Mouse (Mus musculus) kidney, postnatal 0 days (tissue): ENCODE data around the gene Ssmem1. TPM values are rescaled to one million over a fixed set of nuclear protein-coding genes. Genes with fewer than 3 reads are reported as not detected.

Experiments
- ATAC-seq: fragments of 200-750 bp; cut with Nextera tagmentation; replicated peaks from 2 replicates; pipeline ENCODE4 v1.8.0; 2017; ENCODE audit warnings: low read depth, moderate number of reproducible peaks, moderate TSS enrichment, moderate library complexity; ENCODE audit not compliant: low FRiP score
- DNase-seq: peaks from one replicate; pipeline ENCODE4 v3.0.0-alpha.2; 2016; ENCODE audit warnings: low spot score
- H3K27ac ChIP-seq: fragments of 300-500 bp; sonication (generic); 2 replicates; pipeline ENCODE4 v1.5.1; 2014; ENCODE audit warnings: mild to moderate bottlenecking
- H3K27me3 ChIP-seq: fragments of 300-500 bp; sonication (generic); 2 replicates; pipeline ENCODE4 v1.6.1; 2014; ENCODE audit warnings: low read length, mixed read lengths; ENCODE audit not compliant: insufficient read depth
- H3K36me3 ChIP-seq: fragments of 300-500 bp; sonication (generic); 2 replicates; pipeline ENCODE4 v1.6.1; 2014; ENCODE audit warnings: low read length, mixed read lengths; ENCODE audit not compliant: insufficient read depth
- H3K4me1 ChIP-seq: fragments of 300-500 bp; sonication (generic); replicated peaks from 2 replicates; pipeline ENCODE4 v1.6.1; 2014; ENCODE audit warnings: antibody characterized with exemption, low read length, mixed read lengths; ENCODE audit not compliant: insufficient read depth
- H3K4me2 ChIP-seq: fragments of 300-500 bp; sonication (generic); 2 replicates; pipeline ENCODE4 v1.6.1; 2014; ENCODE audit warnings: mild to moderate bottlenecking, low read length, moderate library complexity, mixed read lengths
- H3K4me3 ChIP-seq: fragments of 300-500 bp; sonication (generic); replicated peaks from 2 replicates; pipeline ENCODE4 v1.5.1; 2014; ENCODE audit warnings: low read depth, low read length
- H3K9ac ChIP-seq: fragments of 300-500 bp; sonication (generic); 2 replicates; pipeline ENCODE4 v1.6.1; 2014; ENCODE audit warnings: low read depth, low read length
- H3K9me3 ChIP-seq: fragments of 300-500 bp; sonication (generic); replicated peaks from 2 replicates; pipeline ENCODE4 v1.6.1; 2016; ENCODE audit warnings: low read length, inconsistent platforms, mixed read lengths
- CTCF ChIP-seq: IDR thresholded peaks from 2 replicates; pipeline ENCODE4 v1.5.1; 2016; ENCODE audit warnings: antibody characterized with exemption, low read depth, mild to moderate bottlenecking, moderate library complexity
- WGBS: fragments of 180-500 bp; shearing (Covaris S2); extraction: QIAGEN DNeasy Blood & Tissue Kit; methylation state at CpG from one replicate; pipeline ENCODE4 v1.1.7; 2014; 5-methylcytosine and 5-hydroxymethylcytosine counted together
- polyA plus RNA-seq: library from polyadenylated mRNA; unstranded; fragments of >200 nt; fragmentation: Nextera tagmentation; extraction: Ambion mirVana; gene quantifications from 2 replicates; pipeline ENCODE4 v1.2.1, GENCODE M21; 2015

Gene Ssmem1
- polyA plus RNA-seq, 1 experiment from 2014 or later, result 0.30 TPM

DNA sequence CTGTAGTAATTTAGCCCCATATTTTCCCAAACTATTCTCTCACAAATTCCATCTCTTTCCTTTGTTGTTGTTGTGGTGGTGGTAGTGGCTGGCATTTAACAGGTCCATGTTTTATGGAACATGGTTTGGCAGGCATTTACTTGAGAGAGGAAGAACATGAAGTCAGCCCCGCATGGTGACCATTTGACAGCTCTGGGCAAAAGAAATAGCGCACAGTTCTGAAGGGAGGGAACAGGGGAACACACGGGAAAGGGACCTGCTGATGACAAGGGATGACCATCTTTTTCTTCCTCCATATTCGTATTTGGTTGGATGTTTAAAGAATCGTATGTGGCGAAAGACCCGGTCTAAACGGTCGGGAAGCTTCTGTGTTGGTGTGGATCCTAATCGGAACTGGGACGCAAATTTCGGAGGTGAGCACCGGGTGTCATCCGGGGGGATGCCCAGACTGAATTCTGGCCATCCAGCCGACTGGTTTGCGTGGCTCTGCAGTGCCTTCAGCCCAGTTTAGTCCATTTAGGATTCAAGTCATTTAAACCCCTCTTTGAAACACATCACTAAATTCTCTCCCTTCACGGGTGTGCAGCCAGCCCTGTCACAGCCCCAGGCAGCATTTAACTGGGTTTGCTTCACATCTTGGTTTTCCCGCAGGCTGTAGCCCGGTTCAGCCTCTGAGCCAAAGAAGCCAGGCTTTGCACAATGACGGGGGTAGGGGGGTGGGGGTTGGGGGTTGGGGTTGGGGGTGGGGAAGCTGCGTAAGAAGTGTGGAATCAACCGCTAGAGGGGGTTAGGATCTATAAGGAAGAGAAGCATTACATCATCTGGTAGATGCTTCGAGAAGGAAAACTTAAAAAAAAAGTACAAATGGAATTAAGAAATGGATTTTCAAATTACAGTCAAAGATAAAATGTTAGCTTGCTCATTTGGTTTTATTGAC, 42.3 kb downstream of the Ssmem1 start:
- ATAC-seq, result peak; percentile 52; the same call in 1 of the 2 replicates

DNA sequence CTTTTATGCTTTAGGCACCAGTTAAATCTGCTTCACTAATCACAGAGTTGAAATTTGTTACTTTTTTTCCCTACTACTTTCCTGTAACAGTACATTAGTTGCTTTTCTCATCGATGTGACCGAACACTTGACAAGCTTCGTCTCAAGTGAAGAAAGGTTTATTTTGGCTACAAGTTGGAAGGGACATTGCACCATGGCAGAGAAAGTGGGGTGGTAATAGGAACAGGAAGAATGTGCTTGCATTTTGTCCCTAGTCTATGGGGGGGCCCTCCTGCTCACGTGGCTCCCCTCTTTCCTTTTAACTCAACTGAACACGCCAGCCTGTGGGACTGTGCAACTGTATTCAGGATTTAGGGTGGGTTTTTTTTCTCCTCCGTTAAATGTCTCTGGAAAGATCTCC, 43.0 kb downstream of the Ssmem1 start:
- Histone ChIP-seq H3K4me2 (peak overlapping the region; percentile 43), H3K9ac (no peak overlapping the region), H3K4me3 (no peak overlapping the region)

More for the DNA sequence above, 42.3 kb downstream of the Ssmem1 start:
- TF ChIP-seq CTCF, result peak; percentile 34; the same call in 1 of the 2 replicates
- Histone ChIP-seq H3K4me3 (no peak overlapping the region), H3K4me1 (peaks cover 10% of the 10 kb centered on the region), H3K4me2 (peak overlapping the region; percentile 43), H3K36me3 (no peaks in the 10 kb centered on the region), H3K9me3 (no peaks in the 10 kb centered on the region), H3K27ac (no peak overlapping the region; the same call in 1 of the 2 replicates), H3K27me3 (no peaks in the 10 kb centered on the region), H3K9ac (no peak overlapping the region)
- WGBS, result 25% methylated on average over 23 of the region's 23 CpGs
- DNase-seq, result peak; percentile 93

GRCm38 (mm10) chr6:30553381-30554010, 43.8 kb downstream of the Ssmem1 start:
- 69% methylated on average over 7 of the region's 7 CpGs for WGBS
- DNase-seq (no peak), ATAC-seq (no peak)
- no peak overlapping the region for H3K4me3 ChIP-seq
- H3K4me2 ChIP-seq, result no peak overlapping the region
- no peaks in the 10 kb centered on the region for H3K36me3 ChIP-seq
- no peaks in the 10 kb centered on the region for H3K9me3 ChIP-seq
- H3K4me1 ChIP-seq, result peaks cover 10% of the 10 kb centered on the region
- H3K27ac ChIP-seq, result no peak overlapping the region
- no peak overlapping the region for H3K9ac ChIP-seq
- H3K27me3 ChIP-seq, result no peaks in the 10 kb centered on the region
- no peak for TF ChIP-seq CTCF

More for the DNA sequence above, 43.0 kb downstream of the Ssmem1 start:
- ATAC-seq (no peak), DNase-seq (no peak)
- peaks cover 10% of the 10 kb centered on the region for H3K4me1 ChIP-seq
- H3K27me3 ChIP-seq, result no peaks in the 10 kb centered on the region
- no peaks in the 10 kb centered on the region for H3K9me3 ChIP-seq
- no peak for TF ChIP-seq CTCF
- no peak overlapping the region for H3K27ac ChIP-seq
- H3K36me3 ChIP-seq, result no peaks in the 10 kb centered on the region
- WGBS, result 32% methylated on average over 6 of the region's 6 CpGs

DNA sequence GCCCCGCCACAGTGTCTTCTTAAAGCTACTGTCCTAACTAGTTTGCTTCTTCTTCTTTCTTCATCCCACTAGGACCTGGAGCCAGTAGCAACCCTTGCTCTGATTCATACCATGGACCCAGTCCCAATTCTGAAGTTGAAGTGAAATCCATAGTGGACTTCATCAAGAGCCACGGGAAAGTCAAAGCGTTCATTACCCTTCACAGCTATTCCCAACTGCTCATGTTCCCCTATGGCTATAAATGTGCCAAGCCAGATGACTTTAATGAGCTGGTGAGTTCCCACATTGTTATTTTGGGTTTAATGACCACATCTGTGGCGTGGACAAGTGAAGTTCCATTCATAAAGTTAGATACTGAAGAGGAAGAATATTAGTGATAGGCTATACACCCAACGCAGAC, 44.4 kb downstream of the Ssmem1 start:
- Histone ChIP-seq H3K36me3 (no peaks in the 10 kb centered on the region), H3K27ac (no peak overlapping the region), H3K4me2 (no peak overlapping the region), H3K27me3 (no peaks in the 10 kb centered on the region), H3K4me3 (no peak overlapping the region), H3K9ac (no peak overlapping the region), H3K9me3 (no peaks in the 10 kb centered on the region), H3K4me1 (peaks cover 8% of the 10 kb centered on the region)
- ATAC-seq (no peak), DNase-seq (no peak)
- whole genome bisulfite sequencing, result 54% methylated on average over 5 of the region's 5 CpGs
- no peak for TF ChIP-seq CTCF

- WGBS, result 77% methylated on average over 5 of the region's 5 CpGs
- no peaks in the 10 kb centered on the region for H3K36me3 ChIP-seq
- ATAC-seq (no peak), DNase-seq (no peak)
- no peak overlapping the region for H3K4me3 ChIP-seq
- no peaks in the 10 kb centered on the region for H3K9me3 ChIP-seq
- H3K27me3 ChIP-seq, result no peaks in the 10 kb centered on the region
- no peak for TF ChIP-seq CTCF
- no peak overlapping the region for H3K4me2 ChIP-seq
- 0 out of 2 replicates have a peak, but pooled peaks cover 3% of the 10 kb centered on the region for H3K4me1 ChIP-seq
- H3K27ac ChIP-seq, result no peak overlapping the region
- no peak overlapping the region for H3K9ac ChIP-seq
Observed at GRCm38 (mm10) chr6:30554621-30555170, 45.0 kb downstream of the Ssmem1 start.

DNA sequence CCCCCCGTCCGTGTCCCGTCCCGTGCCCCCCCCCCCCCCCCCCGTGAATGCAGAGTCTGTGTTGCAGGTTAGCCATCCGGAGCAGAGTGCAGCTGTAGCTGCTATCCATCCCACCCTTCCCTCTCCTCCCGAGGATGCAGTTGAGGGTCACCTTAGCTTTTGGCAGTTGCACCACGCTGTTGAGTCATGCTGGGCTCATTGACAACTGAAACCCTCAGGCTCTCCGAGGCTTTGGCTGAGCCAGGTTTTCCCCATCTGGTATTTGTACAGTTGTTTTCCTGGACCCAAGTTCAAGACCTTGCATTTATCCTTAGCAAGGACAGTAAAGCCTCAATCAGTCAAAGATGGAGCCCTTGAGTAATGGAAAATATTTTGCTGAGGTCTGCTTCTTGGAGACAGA, 46.4 kb downstream of the Ssmem1 start:
- 0 out of 2 replicates have a peak, but pooled peaks cover 3% of the 10 kb centered on the region for H3K4me1 ChIP-seq
- 12% methylated on average over 6 of the region's 9 CpGs for WGBS
- no peak for ATAC-seq
- no peaks in the 10 kb centered on the region for H3K36me3 ChIP-seq
- DNase-seq, result peak; percentile 23
- no peak overlapping the region for H3K4me2 ChIP-seq
- H3K9me3 ChIP-seq, result no peaks in the 10 kb centered on the region
- H3K27me3 ChIP-seq, result no peaks in the 10 kb centered on the region
- no peak overlapping the region for H3K9ac ChIP-seq
- no peak overlapping the region for H3K4me3 ChIP-seq
- H3K27ac ChIP-seq, result no peak overlapping the region
- TF ChIP-seq CTCF, result no peak
